Mouse (Mus musculus): ENCODE measurements around the gene Tmem205.

Tmem205 gene

DNA sequence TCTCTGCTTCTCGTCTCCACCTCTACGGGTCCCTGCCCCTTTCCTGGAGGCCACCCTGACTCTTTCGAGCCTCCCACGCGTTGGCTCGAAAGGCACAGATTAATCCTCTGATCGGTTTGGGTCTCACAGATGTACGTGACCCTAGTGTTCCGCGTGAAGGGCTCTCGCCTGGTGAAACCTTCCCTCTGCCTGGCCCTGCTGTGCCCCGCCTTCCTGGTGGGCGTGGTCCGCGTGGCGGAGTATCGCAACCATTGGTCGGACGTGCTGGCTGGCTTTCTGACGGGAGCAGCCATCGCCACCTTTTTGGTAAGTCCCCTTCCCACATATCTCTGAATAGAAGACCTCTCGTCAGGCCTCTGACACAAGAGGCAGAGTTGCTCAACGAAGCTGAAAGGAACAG lies 16.9 kb upstream of the Tmem205 start:
- DNase-seq (ENCODE audit: low read depth, low spot score) = no peak

DNA sequence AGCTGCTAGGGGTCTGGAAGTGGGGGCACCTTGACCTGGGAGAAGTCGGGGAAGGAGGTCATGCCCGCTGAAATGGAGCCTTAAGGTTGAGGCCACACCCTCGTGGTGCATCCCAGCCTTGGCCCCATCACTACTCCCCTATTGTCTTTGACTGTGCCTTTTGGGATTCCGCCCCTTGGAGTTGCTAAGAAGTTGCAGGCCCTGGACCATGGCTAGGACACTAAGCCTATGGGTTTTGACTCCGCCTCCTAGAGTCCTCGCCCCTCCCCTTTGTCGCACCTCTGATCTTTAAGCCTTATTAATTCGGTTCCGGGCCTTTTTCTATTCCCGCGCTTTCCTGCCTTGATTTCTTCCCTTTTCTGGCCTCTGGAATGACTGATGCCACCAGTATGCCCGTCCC lies 16.3 kb upstream of the Tmem205 start:
- no peak for DNase-seq (ENCODE audit: low read depth, low spot score)

DNA sequence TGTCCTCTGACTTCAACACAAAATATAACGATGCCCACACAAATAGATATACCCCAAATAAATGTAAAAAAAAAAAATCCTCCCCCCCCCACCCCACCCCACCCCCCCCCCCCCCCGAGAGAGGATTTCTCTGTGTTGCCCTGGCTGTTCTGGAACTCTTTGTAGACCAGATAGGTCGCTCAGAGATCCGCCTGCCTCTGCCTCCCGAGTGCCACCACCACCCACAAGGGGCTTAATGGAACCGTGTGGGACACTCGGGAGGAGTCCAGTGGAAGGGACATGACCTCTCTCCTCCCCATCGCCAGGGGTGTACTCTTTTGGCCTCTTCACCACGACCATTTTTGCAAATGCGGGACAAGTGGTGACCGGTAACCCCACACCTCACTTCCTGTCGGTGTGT lies 15.7 kb upstream of the Tmem205 start:
- no peak for DNase-seq (ENCODE audit: low read depth, low spot score)

DNA sequence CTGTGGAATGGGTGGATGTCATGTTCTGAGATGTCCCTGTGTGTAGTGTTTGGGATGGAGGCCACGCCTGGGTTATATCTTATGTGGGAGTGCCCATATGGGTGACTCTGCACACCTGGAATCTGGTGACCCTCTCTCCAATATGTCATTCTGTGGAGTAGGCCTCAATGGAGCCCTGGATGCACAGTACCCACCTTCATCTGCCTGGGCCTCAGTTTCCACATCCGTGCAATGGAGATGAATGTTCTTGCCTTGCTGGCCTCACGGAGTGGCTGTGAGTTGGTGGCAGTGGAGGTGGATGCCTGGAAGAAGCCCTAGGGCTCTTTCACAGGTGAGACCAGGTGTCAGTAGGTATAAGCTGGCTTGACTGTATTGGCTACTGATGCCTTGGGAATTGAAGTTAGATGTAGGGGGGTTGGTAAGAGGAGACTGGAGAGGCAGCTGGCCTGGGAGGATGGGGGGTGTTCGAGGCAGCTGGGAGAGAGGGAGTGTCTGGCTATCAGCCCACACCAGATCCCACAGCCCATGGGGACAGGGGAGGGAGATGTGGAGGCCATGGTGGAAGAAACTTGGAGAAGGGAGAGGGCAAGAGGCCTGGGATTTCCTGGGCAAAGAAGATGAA lies 11.0 kb upstream of the Tmem205 start:
- no peak for DNase-seq (ENCODE audit: low read depth, low spot score)

- DNase-seq (ENCODE audit: low read depth, low spot score) = no peak
These were observed 10.4 kb upstream of the Tmem205 start for GRCm38 (mm10) chr9:21937711-21938175.

GRCm38 (mm10) chr9:21936692-21937570 lies 9.6 kb upstream of the Tmem205 start, which contains the start of gene Plppr2:
Gene Plppr2 (plus strand): TSS chr9:21937033.
- DNase-seq (ENCODE audit: low read depth, low spot score) = peak; percentile 93

DNA sequence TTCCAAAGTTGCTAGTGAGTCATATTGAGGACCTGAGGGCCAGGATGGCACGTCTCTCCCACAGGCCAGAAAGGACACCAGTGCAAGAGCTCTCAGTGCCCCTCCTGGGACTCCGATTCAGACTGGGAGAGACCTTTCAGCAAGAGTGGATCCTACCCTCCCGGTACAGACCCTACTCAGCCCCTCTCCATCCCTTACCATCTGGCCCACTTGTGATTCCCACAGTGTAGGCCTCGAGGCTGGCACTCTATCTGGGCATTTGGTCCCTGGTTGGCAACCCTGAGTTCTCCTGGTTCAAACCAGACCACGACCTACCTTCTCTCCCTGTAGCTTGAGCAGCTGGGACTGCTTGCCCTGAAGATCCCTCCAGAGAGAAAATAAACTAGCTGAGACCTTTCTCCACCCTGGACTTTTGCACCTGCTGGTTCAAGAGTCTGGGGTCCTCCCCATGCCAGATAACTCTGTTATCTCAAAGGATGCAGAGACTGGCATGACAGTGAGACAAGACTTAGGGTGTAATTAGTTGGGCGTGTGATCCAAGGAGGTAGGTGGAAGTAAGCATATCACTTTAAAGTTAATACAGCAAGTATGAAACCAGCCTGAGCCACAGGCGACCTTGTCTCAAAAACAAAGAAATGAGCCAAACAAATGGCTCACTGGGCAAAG lies 8.2 kb upstream of the Tmem205 start:
- DNase-seq (ENCODE audit: low read depth, low spot score) = no peak

DNA sequence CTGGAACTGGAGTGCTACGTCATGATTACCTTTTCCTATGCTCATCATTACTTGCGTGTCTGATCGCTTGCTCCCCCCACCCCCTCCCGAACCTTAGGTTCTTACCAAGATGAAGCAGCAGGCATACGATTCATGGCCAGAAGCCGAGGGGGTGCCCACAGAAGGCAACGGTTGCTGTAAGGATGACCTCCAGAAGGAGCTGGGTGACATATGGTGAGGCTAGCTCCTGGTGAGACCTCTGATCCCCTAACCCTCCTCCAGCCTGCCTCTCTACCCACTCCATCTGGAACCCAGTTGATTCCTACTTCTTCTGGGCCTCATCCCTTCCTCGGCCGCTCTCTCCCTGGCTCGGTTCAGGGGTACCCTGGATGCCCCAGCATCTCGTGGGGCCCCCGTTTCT lies 6.7 kb upstream of the Tmem205 start:
- no peak for DNase-seq (ENCODE audit: low read depth, low spot score)

DNA sequence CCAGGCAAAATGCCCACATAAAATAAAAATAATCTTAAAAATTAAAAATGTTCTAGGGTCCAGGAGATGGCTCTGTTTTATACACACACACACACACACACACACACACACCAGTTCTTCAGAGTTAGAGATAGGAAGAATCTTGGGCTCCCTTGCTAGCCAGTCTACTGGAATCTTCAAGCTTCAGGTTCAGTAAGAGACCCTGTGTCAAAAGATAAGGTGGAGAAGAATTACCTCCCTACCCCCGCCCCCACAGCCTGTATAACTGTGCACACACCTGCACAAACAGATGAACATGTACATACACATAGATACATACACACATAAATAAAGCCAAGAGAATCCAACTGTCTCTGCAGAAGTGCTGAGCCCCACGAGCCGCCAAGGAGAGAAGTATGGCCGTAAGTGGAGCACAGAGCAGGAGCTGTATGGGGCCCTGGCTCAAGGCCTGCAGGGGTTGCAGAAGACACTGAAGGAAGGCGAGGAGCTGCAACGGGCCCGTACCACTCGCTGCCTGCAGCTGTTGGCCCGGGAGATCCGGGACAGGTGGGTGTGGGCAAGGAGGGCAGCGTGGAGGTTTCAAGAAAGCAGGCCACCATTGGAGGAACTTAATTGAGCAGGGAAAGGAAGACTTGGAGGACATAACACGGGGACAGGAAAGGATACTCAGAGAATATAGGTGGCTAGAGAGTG lies 5.2 kb upstream of the Tmem205 start:
- no peak for DNase-seq (ENCODE audit: low read depth, low spot score)

DNA sequence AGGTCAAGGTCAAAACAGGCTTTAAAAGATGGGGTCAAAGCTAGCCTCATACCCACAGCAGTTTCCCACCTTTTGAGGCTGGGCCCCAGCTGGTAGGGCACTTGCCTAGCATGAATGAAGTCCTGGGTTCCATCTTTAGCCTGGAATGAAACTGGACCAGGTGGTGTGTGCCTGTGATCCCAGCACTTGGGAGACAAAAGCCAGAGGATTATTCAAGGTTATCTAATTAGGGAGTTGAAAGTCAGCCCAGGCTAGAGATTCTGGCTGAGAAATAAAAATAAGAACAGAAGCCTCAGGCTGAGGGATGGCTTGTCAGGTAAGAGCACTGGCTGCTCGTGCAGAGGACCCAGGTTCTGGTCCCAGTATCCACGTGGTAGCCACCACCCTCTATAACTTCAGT lies 4.7 kb upstream of the Tmem205 start:
- DNase-seq (ENCODE audit: low read depth, low spot score) = no peak

DNA sequence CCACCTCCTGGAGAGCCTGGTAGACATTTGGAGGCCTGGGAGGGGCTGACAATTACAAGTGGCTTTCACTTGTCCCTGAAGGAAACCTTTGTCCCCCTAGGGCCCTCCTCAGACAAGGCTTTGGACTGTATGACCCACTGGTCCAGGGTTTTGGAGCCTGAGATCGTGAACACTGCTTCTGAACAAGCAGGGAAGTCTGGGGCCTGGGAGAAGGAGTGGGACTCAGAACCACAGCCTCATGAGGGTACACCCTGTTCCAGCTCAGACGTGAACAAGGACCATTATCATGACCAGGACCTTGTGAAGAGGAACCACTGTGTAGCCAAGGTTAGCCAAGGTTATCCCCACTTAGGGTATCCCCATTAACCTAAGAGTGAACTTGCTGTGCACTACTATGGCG lies 1.9 kb upstream of the Tmem205 start:
- no peak for DNase-seq (ENCODE audit: low read depth, low spot score)

DNA sequence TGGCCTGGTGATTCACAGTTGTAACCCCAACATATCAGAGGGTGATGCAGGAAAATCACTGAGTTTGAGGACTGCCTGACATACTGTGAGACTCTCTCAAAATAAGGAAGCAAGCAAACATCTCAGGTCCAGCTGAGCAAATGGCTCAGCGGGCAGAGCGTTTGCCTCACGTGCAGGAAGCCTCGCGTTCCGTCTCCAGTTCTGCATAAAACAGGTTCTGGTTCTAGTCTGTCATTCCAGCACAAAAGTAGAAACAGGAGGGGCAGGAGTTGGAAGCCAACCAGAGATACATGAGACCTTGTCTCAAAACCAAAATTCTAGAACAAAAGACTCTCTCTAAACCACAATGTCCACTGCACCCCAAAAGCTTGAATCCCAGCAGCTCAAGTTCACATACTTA lies 572 bp downstream of the Tmem205 start:
- no peak for DNase-seq (ENCODE audit: low read depth, low spot score)

DNA sequence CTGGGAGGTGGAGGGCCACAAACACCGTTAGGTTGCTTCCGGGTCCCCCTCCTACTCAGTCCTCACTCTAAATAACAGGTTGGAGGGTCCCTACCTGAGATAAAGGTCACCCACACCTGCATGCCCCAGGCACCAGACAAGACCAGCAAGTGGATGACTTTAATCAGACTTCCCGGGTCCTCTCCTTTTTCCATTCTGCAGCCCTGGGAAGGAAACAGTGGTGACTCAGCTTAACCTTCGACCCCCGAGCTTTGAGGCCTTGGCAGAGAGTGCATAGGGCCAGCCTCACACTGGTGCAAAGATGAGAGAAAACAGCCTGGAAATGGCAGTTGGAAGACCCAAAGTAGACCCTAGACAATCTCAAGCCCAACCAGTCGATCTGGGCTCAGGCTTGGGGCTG lies 1.2 kb downstream of the Tmem205 start:
- no peak for DNase-seq (ENCODE audit: low read depth, low spot score)

- DNase-seq (ENCODE audit: low read depth, low spot score) = no peak
These were observed 1.9 kb downstream of the Tmem205 start for GRCm38 (mm10) chr9:21925506-21925905.

DNA sequence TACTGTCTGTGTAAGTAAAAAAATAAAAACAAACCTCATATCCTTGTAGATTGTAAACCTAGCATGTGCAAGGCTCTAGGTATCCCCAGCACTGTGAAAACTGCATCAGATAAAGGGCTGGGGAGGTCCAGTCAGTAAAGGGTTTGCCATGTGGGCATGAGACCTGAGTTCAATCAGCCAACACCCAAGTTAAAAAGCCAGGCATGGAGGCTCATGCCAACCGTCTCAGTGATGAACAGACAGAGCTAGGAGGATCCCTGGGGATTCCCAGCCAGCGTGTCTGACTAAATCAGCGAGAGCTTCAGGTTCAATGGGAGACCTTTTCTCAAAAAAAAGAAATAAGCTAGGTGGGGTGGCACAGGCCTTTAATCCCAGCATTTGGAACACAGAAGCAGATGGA lies 2.3 kb downstream of the Tmem205 start:
- no peak for DNase-seq (ENCODE audit: low read depth, low spot score)

DNA sequence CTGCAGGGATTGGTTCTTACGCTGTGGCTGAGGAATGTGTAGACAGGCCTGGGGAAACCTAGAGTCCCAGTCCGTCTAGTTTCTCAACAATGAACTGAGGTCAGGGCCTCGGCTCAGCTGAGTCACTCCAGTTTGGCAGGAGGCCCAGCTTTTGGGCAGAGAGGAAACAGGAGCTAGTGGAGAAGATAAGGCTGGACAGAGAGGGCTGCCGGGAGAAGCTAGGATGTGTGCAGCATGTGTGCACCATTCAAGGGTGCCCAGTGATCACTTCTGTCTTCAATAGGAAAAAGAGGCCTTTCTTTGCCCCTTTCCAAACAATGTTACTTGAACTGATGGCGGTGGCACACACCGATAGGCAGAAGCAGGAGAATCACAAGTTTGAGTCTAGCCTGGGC lies 3.3 kb downstream of the Tmem205 start:
- DNase-seq (ENCODE audit: low read depth, low spot score) = no peak

DNA sequence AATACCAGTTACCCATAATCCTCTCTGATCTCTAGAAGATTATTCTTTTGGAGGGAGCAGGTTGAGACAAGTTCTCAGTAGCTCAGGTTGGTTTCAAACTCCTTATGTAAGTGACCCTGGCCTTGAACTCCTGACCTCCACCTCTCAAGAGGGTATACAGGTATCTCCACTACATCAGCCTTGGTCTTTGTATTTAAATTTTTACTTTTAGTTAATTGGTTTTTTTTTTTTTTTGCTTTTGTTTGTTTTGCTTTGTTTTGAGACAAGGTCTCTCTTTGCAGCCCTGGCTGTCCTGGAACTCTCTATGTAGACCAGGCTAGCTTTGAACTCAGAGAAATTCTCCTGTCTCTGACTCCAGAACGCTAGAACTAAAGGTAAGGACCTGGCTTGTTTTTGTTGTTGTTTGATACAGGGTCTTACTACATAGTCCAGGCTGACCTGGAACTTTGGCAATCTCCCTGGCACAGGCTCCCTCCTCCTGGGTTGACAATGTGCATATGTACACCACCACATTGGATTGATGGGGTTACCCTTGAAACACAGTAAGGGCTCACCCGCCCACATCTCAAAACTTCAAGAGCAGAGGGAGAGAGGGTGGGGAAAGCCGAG lies 3.8 kb downstream of the Tmem205 start:
- DNase-seq (ENCODE audit: low read depth, low spot score) = no peak

DNA sequence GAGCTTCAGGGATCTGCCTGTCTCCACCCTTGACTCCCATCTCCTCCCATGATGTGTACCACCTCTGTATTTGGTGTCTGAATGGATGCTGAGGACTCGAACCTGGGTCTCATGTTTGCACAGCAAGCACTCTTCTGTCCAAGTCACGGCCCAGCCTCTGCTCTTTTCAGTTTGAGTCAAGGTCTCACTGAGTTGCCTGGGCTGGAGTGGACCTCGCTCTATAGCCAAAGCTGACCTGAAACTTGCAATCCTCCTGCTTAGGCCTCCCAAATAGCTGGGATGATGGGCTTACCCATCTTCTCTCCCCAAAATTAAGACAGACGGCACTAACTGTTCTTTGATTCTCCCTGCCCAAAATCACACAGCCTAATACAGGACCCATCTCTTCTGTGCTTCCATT lies 4.3 kb downstream of the Tmem205 start:
- no peak for DNase-seq (ENCODE audit: low read depth, low spot score)

- no peak for DNase-seq (ENCODE audit: low read depth, low spot score)
These were observed 8.5 kb downstream of the Tmem205 start for GRCm38 (mm10) chr9:21918692-21919384.

DNA sequence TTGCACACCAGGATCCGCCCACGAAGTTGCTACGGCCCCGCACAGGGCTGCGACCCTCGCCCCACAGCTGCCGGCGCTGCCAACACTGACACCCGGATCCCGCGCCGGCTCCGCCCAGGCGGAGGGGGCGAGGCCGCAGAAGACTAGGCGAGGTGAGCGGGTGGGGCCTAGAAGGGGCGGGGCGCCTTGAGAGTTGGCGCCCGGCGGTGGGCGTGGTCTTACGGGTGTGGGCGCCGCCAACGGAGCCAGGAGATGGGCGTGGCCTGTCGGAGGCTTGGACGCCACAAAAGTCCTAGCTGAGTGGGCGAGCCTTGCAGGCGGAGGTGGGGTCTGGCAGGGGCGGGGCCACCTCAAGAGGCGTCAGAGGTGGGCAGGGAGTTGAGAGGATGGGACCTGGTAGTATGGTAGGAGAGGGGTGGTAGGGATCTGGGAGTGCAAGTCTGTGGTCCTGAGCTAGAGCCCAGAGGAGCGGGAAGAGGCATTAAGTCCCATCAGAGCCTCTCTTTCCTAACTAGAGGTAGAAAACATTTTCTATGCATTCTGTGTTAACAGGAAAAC lies 9.2 kb downstream of the Tmem205 start, which contains the start of gene Rab3d:
Gene Rab3d (minus strand): TSS at position 158 of the 558 bp plus-strand sequence.
- peak; percentile 96 for DNase-seq (ENCODE audit: low read depth, low spot score)

All from forelimb bud, embryonic 11.5 days (tissue).